Mouse (Mus musculus) MEL (cell line): Measurements from ENCODE around the gene Cdk15. TPM values are rescaled to one million over a fixed set of nuclear protein-coding genes. Genes with fewer than 3 reads are reported as not detected.

Experiments
- DNase-seq: peaks from one replicate; pipeline ENCODE4 v3.0.0; 2011; ENCODE audit warnings: low read depth, low spot score
- H3K27ac ChIP-seq: 2 replicates; pipeline ENCODE4 v1.5.1; 2012; ENCODE audit warnings: low read depth, mild to moderate bottlenecking, control low read depth, low read length, moderate library complexity; ENCODE audit not compliant: control insufficient read depth
- H3K27me3 ChIP-seq, 2 experiments: fragments of 150-350 bp in 1 of 2; sonication (generic) in 1 of 2; 2 replicates each; pipeline ENCODE4 v1.6.1; 2012; ENCODE audit warnings: low read length in 2 of 2, mild to moderate bottlenecking in 2 of 2, improper control_type of control experiment in 1 of 2, moderate library complexity in 1 of 2; ENCODE audit not compliant: insufficient read depth in 2 of 2, control insufficient read depth in 1 of 2
- H3K36me3 ChIP-seq, 2 experiments: 2 replicates each; pipeline ENCODE4 v1.6.1; 2012 to 2014; ENCODE audit warnings: low read length in 2 of 2, improper control_type of control experiment in 1 of 2, inconsistent platforms in 1 of 2, mild to moderate bottlenecking in 1 of 2; ENCODE audit not compliant: insufficient read depth in 2 of 2, control insufficient read depth in 1 of 2
- H3K4me1 ChIP-seq, 2 experiments: fragments of 150-350 bp in 1 of 2; sonication (generic) in 1 of 2; 2 replicates each; pipeline ENCODE4 v1.6.1; 2012; ENCODE audit warnings: low read length in 2 of 2, improper control_type of control experiment in 1 of 2, mild to moderate bottlenecking in 1 of 2; ENCODE audit not compliant: insufficient read depth in 2 of 2, control insufficient read depth in 1 of 2
- H3K4me3 ChIP-seq, 2 experiments: fragments of 150-350 bp in 1 of 2; sonication (generic) in 1 of 2; 2 replicates each; pipeline ENCODE4 v1.5.1; 2012; ENCODE audit warnings: low read depth in 2 of 2, low read length in 2 of 2, mild to moderate bottlenecking in 2 of 2, moderate library complexity in 2 of 2, control low read depth in 1 of 2, improper control_type of control experiment in 1 of 2; ENCODE audit not compliant: control insufficient read depth in 1 of 2, insufficient read depth in 1 of 2
- H3K79me2 ChIP-seq: 2 replicates; pipeline ENCODE4 v1.6.1; 2012; ENCODE audit warnings: mild to moderate bottlenecking, low read length, moderate library complexity; ENCODE audit not compliant: control insufficient read depth, poor library complexity, insufficient read depth
- H3K9ac ChIP-seq: 2 replicates; pipeline ENCODE4 v1.6.1; 2012; ENCODE audit warnings: low read depth, mild to moderate bottlenecking, control low read depth, low read length, moderate library complexity; ENCODE audit not compliant: control insufficient read depth, poor library complexity, severe bottlenecking
- H3K9me3 ChIP-seq: fragments of 150-350 bp; sonication (generic); replicated peaks from 2 replicates; pipeline ENCODE4 v1.6.1; 2012; ENCODE audit warnings: mild to moderate bottlenecking, low read length, improper control_type of control experiment, moderate library complexity; ENCODE audit not compliant: insufficient read depth
- BHLHE40 ChIP-seq: IDR thresholded peaks from 2 replicates; pipeline ENCODE4 v1.6.1; 2012; ENCODE audit warnings: low read depth, mild to moderate bottlenecking, inconsistent platforms, low read length, improper control_type of control experiment, borderline replicate concordance
- CHD1 ChIP-seq: IDR thresholded peaks from 2 replicates; pipeline ENCODE4 v1.6.1; 2012; ENCODE audit warnings: low read depth, mild to moderate bottlenecking, inconsistent platforms, low read length, improper control_type of control experiment
- CHD2 ChIP-seq: IDR thresholded peaks from 2 replicates; pipeline ENCODE4 v1.6.1; 2011; ENCODE audit warnings: low read length, improper control_type of control experiment
- E2F4 ChIP-seq: IDR thresholded peaks from 2 replicates; pipeline ENCODE4 v1.6.1; 2011; ENCODE audit warnings: low read depth, low read length, improper control_type of control experiment, borderline replicate concordance
- ELF1 ChIP-seq: IDR thresholded peaks from 2 replicates; pipeline ENCODE4 v1.6.1; 2014; ENCODE audit warnings: low read depth, mild to moderate bottlenecking, inconsistent platforms, low read length, improper control_type of control experiment, moderate library complexity
- EP300 ChIP-seq, 2 experiments: IDR thresholded peaks; 2 replicates each; pipeline ENCODE4 v1.6.1; 2011; ENCODE audit warnings: improper control_type of control experiment in 2 of 2, low read length in 2 of 2, low read depth in 1 of 2, mild to moderate bottlenecking in 1 of 2
- ETS1 ChIP-seq: IDR thresholded peaks from 2 replicates; pipeline ENCODE4 v1.6.1; 2012; ENCODE audit warnings: low read depth, mild to moderate bottlenecking, inconsistent platforms, low read length, improper control_type of control experiment, moderate library complexity
- GABPA ChIP-seq: IDR thresholded peaks from 2 replicates; pipeline ENCODE4 v1.6.1; 2012; ENCODE audit warnings: low read depth, mild to moderate bottlenecking, inconsistent platforms, low read length, improper control_type of control experiment, moderate library complexity
- GATA1 ChIP-seq: IDR thresholded peaks from 2 replicates; pipeline ENCODE4 v1.6.1; 2011; ENCODE audit warnings: low read depth, low read length, improper control_type of control experiment
- HCFC1 ChIP-seq: IDR thresholded peaks from 2 replicates; pipeline ENCODE4 v1.6.1; 2012; ENCODE audit warnings: low read depth, mild to moderate bottlenecking, inconsistent platforms, low read length, improper control_type of control experiment, moderate library complexity
- JUND ChIP-seq: IDR thresholded peaks from 2 replicates; pipeline ENCODE4 v1.6.1; 2011; ENCODE audit warnings: low read depth, mild to moderate bottlenecking, improper control_type of control experiment, low read length
- KAT2A ChIP-seq: conservative IDR thresholded peaks from 2 replicates; pipeline ENCODE4 v1.6.1; 2012; ENCODE audit warnings: low read depth, low read length, improper control_type of control experiment, inconsistent platforms
- MAFK ChIP-seq: IDR thresholded peaks from 2 replicates; pipeline ENCODE4 v1.6.1; 2011; ENCODE audit warnings: low read depth, mild to moderate bottlenecking, low read length, improper control_type of control experiment, borderline replicate concordance
- MAX ChIP-seq: IDR thresholded peaks from 2 replicates; pipeline ENCODE4 v1.6.1; 2011; ENCODE audit warnings: low read length, improper control_type of control experiment
- MAZ ChIP-seq: IDR thresholded peaks from 2 replicates; pipeline ENCODE4 v1.6.1; 2012; ENCODE audit warnings: low read depth, mild to moderate bottlenecking, inconsistent platforms, low read length, improper control_type of control experiment
- MEF2A ChIP-seq: IDR thresholded peaks from 2 replicates; pipeline ENCODE4 v1.6.1; 2014; ENCODE audit warnings: low read depth, mild to moderate bottlenecking, inconsistent platforms, low read length, improper control_type of control experiment; ENCODE audit not compliant: poor library complexity, insufficient replicate concordance, severe bottlenecking; ENCODE audit errors: extremely low read depth
- MXI1 ChIP-seq: IDR thresholded peaks from 2 replicates; pipeline ENCODE4 v1.6.1; 2011; ENCODE audit warnings: mild to moderate bottlenecking, low read depth, low read length, improper control_type of control experiment
- MYB ChIP-seq: IDR thresholded peaks from 2 replicates; pipeline ENCODE4 v1.6.1; 2011; ENCODE audit warnings: mild to moderate bottlenecking, low read depth, low read length, improper control_type of control experiment
- MYC ChIP-seq: IDR thresholded peaks from 2 replicates; pipeline ENCODE4 v1.6.1; 2011; ENCODE audit warnings: low read depth, mild to moderate bottlenecking, low read length, improper control_type of control experiment, moderate library complexity
- NELFE ChIP-seq: IDR thresholded peaks from 2 replicates; pipeline ENCODE4 v1.6.1; 2011; ENCODE audit warnings: low read depth, low read length, improper control_type of control experiment
- NRF1 ChIP-seq: IDR thresholded peaks from 2 replicates; pipeline ENCODE4 v1.6.1; 2014; ENCODE audit warnings: low read depth, mild to moderate bottlenecking, inconsistent platforms, low read length, improper control_type of control experiment, moderate library complexity; ENCODE audit not compliant: poor library complexity, insufficient read depth, severe bottlenecking
- POLR2A ChIP-seq, 2 experiments: IDR thresholded peaks; 2 replicates each; pipeline ENCODE4 v1.6.1; 2011 to 2012; ENCODE audit warnings: low read length in 2 of 2, mild to moderate bottlenecking in 2 of 2, control low read depth in 1 of 2, improper control_type of control experiment in 1 of 2, low read depth in 1 of 2, moderate library complexity in 1 of 2; ENCODE audit not compliant: control insufficient read depth in 1 of 2, insufficient read depth in 1 of 2, poor library complexity in 1 of 2
- POLR2AphosphoS5 ChIP-seq: IDR thresholded peaks from 2 replicates; pipeline ENCODE4 v1.6.1; 2012; ENCODE audit warnings: low read depth, borderline replicate concordance, mild to moderate bottlenecking, inconsistent platforms, low read length, moderate library complexity, mixed read lengths
- RAD21 ChIP-seq: IDR thresholded peaks from 2 replicates; pipeline ENCODE4 v1.6.1; 2011; ENCODE audit warnings: mild to moderate bottlenecking, low read depth, low read length, improper control_type of control experiment
- RCOR1 ChIP-seq: IDR thresholded peaks from 2 replicates; pipeline ENCODE4 v1.6.1; 2012; ENCODE audit warnings: low read depth, mild to moderate bottlenecking, inconsistent platforms, low read length, improper control_type of control experiment
- SIN3A ChIP-seq: IDR thresholded peaks from 2 replicates; pipeline ENCODE4 v1.6.1; 2012; ENCODE audit warnings: low read length, improper control_type of control experiment, inconsistent platforms
- SMC3 ChIP-seq: IDR thresholded peaks from 2 replicates; pipeline ENCODE4 v1.6.1; 2011; ENCODE audit warnings: low read depth, low read length, improper control_type of control experiment
- TAL1 ChIP-seq: IDR thresholded peaks from 2 replicates; pipeline ENCODE4 v1.6.1; 2012; ENCODE audit warnings: mild to moderate bottlenecking, inconsistent platforms, low read length, moderate library complexity, mixed read lengths
- TBP ChIP-seq: IDR thresholded peaks from 2 replicates; pipeline ENCODE4 v1.8.0; 2011; ENCODE audit warnings: low read depth, low read length, improper control_type of control experiment
- TCF12 ChIP-seq: IDR thresholded peaks from 2 replicates; pipeline ENCODE4 v1.6.1; 2014; ENCODE audit warnings: low read depth, mild to moderate bottlenecking, inconsistent platforms, low read length, improper control_type of control experiment, moderate library complexity
- UBTF ChIP-seq: IDR thresholded peaks from 2 replicates; pipeline ENCODE4 v1.6.1; 2012; ENCODE audit warnings: low read depth, mild to moderate bottlenecking, inconsistent platforms, low read length, improper control_type of control experiment, moderate library complexity, borderline replicate concordance; ENCODE audit not compliant: insufficient read depth
- USF1 ChIP-seq: IDR thresholded peaks from 2 replicates; pipeline ENCODE4 v1.6.1; 2014; ENCODE audit warnings: low read depth, mild to moderate bottlenecking, inconsistent platforms, low read length, improper control_type of control experiment, moderate library complexity
- USF2 ChIP-seq, 2 experiments: IDR thresholded peaks; 2 replicates each; pipeline ENCODE4 v1.6.1; 2011 to 2012; ENCODE audit warnings: improper control_type of control experiment in 2 of 2, low read length in 2 of 2, borderline replicate concordance in 1 of 2, inconsistent platforms in 1 of 2, low read depth in 1 of 2, mild to moderate bottlenecking in 1 of 2; ENCODE audit not compliant: insufficient read depth in 1 of 2
- ZC3H11A ChIP-seq: IDR thresholded peaks from 2 replicates; pipeline ENCODE4 v1.6.1; 2012; ENCODE audit warnings: low read depth, mild to moderate bottlenecking, inconsistent platforms, low read length, improper control_type of control experiment
- ZKSCAN1 ChIP-seq: IDR thresholded peaks from 2 replicates; pipeline ENCODE4 v1.6.1; 2012; ENCODE audit warnings: low read depth, mild to moderate bottlenecking, inconsistent platforms, low read length, improper control_type of control experiment, moderate library complexity
- ZMIZ1 ChIP-seq: IDR thresholded peaks from 2 replicates; pipeline ENCODE4 v1.6.1; 2012; ENCODE audit warnings: low read depth, mild to moderate bottlenecking, inconsistent platforms, low read length, improper control_type of control experiment, moderate library complexity
- ZNF384 ChIP-seq: IDR thresholded peaks from 2 replicates; pipeline ENCODE4 v1.6.1; 2012; ENCODE audit warnings: low read depth, mild to moderate bottlenecking, inconsistent platforms, low read length, improper control_type of control experiment
- polyA plus RNA-seq, 2 experiments: library from polyadenylated mRNA; stranded (reverse) in 1 of 2; unstranded in 1 of 2; fragments of >175 nt in 1 of 2; fragments of >200 nt in 1 of 2; gene quantifications; 2 replicates each; pipeline versions ENCODE4 v1.2.1 to v1.2.4; 2012; ENCODE audit warnings: low replicate concordance in 2 of 2, low read depth in 1 of 2; ENCODE audit not compliant: insufficient read length in 2 of 2, insufficient read depth in 1 of 2, missing spikeins in 1 of 2
- total RNA-seq: library from RNA; depleted of rRNA; stranded (reverse); fragments of 300-350 nt; gene quantifications from 2 replicates; pipeline ENCODE4 v1.2.3, GENCODE M21; 2012

Cdk15 gene
- total and polyA plus RNA-seq, 3 experiments: not detected

DNA sequence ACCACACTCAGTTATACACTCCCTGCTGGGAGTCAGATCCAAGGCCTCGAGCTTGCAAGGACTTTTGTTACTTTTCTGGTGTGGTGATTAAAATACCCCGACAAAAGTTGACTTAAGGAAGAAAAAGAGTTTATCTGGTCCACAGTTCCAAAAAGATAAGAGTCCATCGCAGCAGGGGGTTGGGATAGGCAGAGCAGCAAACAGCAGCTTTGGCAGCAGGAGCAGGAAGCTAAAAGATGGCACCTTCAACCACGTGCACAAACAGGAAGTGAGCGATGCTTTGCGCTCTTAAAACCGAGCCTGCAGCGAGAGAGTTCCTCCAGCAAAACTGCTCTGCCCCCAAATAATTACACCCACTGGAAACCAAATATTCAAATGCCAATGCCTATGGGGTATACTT is 12.2 kb downstream of the Cdk15 start:
- H3K79me2 ChIP-seq: no peaks in the 10 kb centered on the region
- peaks cover 0 to 8% of the 10 kb centered on the region in 2 experiments; a peak in 2 of 4 replicates for H3K4me1 ChIP-seq
- peaks cover 0 to 11% of the 10 kb centered on the region in 2 experiments; a peak in 2 of 4 replicates for H3K36me3 ChIP-seq
- no peak overlapping the region; the same call in 1 of the 2 replicates for H3K27ac ChIP-seq
- peaks cover 0 to 7% of the 10 kb centered on the region in 2 experiments; a peak in 2 of 4 replicates for H3K27me3 ChIP-seq
- no peaks in the 10 kb centered on the region for H3K9me3 ChIP-seq
- no peak overlapping the region for H3K9ac ChIP-seq
- H3K4me3 ChIP-seq: no peak overlapping the region
- peak; percentile 73 for DNase-seq
- TF ChIP-seq UBTF (no peak), USF2 (IDR thresholded peaks at IDR 0.05; ENCODE audit: borderline replicate concordance in 1 of 2, insufficient read depth in 1 of 2, low read depth in 1 of 2, low read length in 2 of 2) (peak in 1 of 2 experiments; percentile 32; a peak in 1 of 4 replicates), POLR2A (IDR thresholded peaks at IDR 0.05; ENCODE audit: control insufficient read depth in 1 of 2, insufficient read depth in 1 of 2, low read depth in 1 of 2, low read length in 2 of 2, poor library complexity in 1 of 2) (no peak), ZC3H11A (no peak), JUND (no peak), TBP (no peak), ZKSCAN1 (no peak), BHLHE40 (no peak; the same call in 1 of the 2 replicates), MAFK (no peak), CHD2 (no peak), ZNF384 (no peak), MXI1 (peak; percentile 37; the same call in 1 of the 2 replicates), MEF2A (no peak), NELFE (no peak), TCF12 (no peak), KAT2A (no peak), ZMIZ1 (no peak), GATA1 (peak; percentile 69), SIN3A (0 out of 2 replicates have a peak, but pooled peaks have one; percentile 28), CHD1 (no peak), MYB (no peak), EP300 (IDR thresholded peaks at IDR 0.05; ENCODE audit: low read depth in 1 of 2, low read length in 2 of 2) (peak; percentile 28 to 47; a peak in 2 of 4 replicates), POLR2AphosphoS5 (no peak), TAL1 (no peak), GABPA (no peak), NRF1 (no peak), ELF1 (peak; percentile 77), MAZ (no peak), MYC (peak; percentile 89), RAD21 (no peak), HCFC1 (no peak), E2F4 (no peak), RCOR1 (no peak), MAX (peak; percentile 91), SMC3 (no peak), USF1 (peak; percentile 82), ETS1 (0 out of 2 replicates have a peak, but pooled peaks have one; percentile 21)
